In the genomic region with DNA sequence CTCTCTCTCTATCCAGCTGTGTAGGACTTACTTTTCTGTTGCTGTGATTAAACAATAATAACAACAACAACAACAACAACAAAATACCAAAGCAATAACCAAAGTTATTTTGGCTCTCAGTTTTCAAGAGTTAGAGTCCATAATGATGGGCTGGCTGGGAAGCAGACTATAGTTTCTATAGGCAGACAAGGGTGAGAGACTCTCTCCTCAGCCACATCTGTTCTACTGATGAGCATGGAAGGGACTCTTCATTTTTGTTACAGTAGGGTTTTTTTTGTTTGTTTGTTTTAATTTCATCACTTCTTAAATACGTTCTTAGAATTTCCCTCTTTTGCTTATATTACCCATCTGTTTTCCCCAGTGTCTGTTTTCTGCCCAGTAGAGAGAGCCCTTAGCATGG, we compare ENCODE assay signal across 23 mouse cellular contexts. TPM values are rescaled to one million over a fixed set of nuclear protein-coding genes. Genes with fewer than 3 reads are reported as not detected.
"Had no signal": no experiment of that assay in that cellular context is flagged by ENCODE, and none has a peak within 500 bp of the region (broad histone marks: within the 10 kb centered on the region; RNA-seq: fewer than 3 reads in every experiment).

No protein-coding gene starts in this region.

- ATAC-seq: lung, postnatal 0 days; midbrain, embryonic 13.5 days; midbrain, embryonic 15.5 days had no signal

- DNase-seq: lung, adult 2 months; lung, postnatal 14 days; lung, postnatal 36 days; right cerebral cortex, postnatal 25 days; right cerebral cortex, postnatal 4 days; spleen, adult 18-20 months; thymus, adult 18-20 months; thymus, postnatal 14 days; thymus, postnatal 36 days had no signal

- H3K9me3 ChIP-seq: midbrain, embryonic 13.5 days; midbrain, embryonic 15.5 days had no signal

- H3K4me3 ChIP-seq: lung, embryonic 15.5 days; midbrain, embryonic 13.5 days; midbrain, embryonic 15.5 days; neural tube, embryonic 12.5 days had no signal

- H3K27me3 ChIP-seq: lung, embryonic 15.5 days; megakaryocyte, embryonic 14.5 days; midbrain, embryonic 13.5 days; midbrain, embryonic 15.5 days; neural tube, embryonic 12.5 days had no signal

- H3K9ac ChIP-seq: lung, embryonic 15.5 days; midbrain, embryonic 13.5 days; midbrain, embryonic 15.5 days; neural tube, embryonic 12.5 days had no signal

- H3K36me3 ChIP-seq: lung, embryonic 15.5 days; midbrain, embryonic 13.5 days; midbrain, embryonic 15.5 days; neural tube, embryonic 12.5 days had no signal

- H3K4me1 ChIP-seq: midbrain, embryonic 15.5 days had no signal

- H3K27ac ChIP-seq: lung, embryonic 15.5 days; macrophage; midbrain, embryonic 13.5 days; midbrain, embryonic 15.5 days; neural tube, embryonic 12.5 days had no signal

- H3K4me2 ChIP-seq: lung, embryonic 15.5 days; midbrain, embryonic 11.5 days; midbrain, embryonic 13.5 days; midbrain, embryonic 15.5 days; neural tube, embryonic 12.5 days had no signal

RNA-seq across cellular contexts. Expression of gene Gm49387, which starts 11.9 kb away (rescaled TPM):
- total RNA-seq: megakaryocyte progenitor cell, adult 5-6 weeks; midbrain, postnatal 0 days; monocyte, adult 5-6 weeks; neutrophil, adult 5-6 weeks had no signal
- polyA plus RNA-seq: lung, adult 2 months; macrophage; midbrain, embryonic 11.5 days; midbrain, embryonic 13.5 days; midbrain, postnatal 0 days; neural tube, embryonic 14.5 days; small intestine, adult 2 months had no signal
